Mouse (Mus musculus) adrenal gland, postnatal 25 days (tissue): Measurements from ENCODE around the gene Zfp668. TPM values are rescaled to one million over a fixed set of nuclear protein-coding genes. Genes with fewer than 3 reads are reported as not detected.
"Not testable (repeated sequence)": the region's sequence is repeated elsewhere in the genome, so short reads cannot be mapped to it uniquely, and the experiment has no call there.

Source experiments
- DNase-seq: peaks from one replicate; pipeline ENCODE4 v3.0.0; 2021; ENCODE audit warnings: mixed read lengths
- long read RNA-seq: library from polyadenylated mRNA; stranded (forward); transcript quantifications from one replicate; pipeline ENCODE4 v2.0.0, GENCODE M21; 2021
- total RNA-seq: library from RNA; stranded (reverse); gene quantifications from 2 replicates; pipeline ENCODE4 v1.2.3, GENCODE M21; 2021

Zfp668 gene
- total RNA-seq, result 9.3 and 11.3 TPM in 2 replicates
- long read RNA-seq, full-length matches to known transcripts, result 11 of 17 reads
- long read RNA-seq, partial matches to known transcripts, result 3 of 17 reads
- long read RNA-seq, other reads (novel, unspliced or antisense), result 3 of 17 reads

GRCm38 (mm10) chr7:127876467-127877348 is at the start of gene Zfp668:
Zfp668 (minus strand) TSS chr7:127876828.
- DNase-seq, result peak; percentile 83

- no peak for DNase-seq
Measured at GRCm38 (mm10) chr7:127926066-127926465, 49.4 kb upstream of the Zfp668 start.

- no peak for DNase-seq
Measured at GRCm38 (mm10) chr7:127925252-127925651, 48.6 kb upstream of the Zfp668 start.

GRCm38 (mm10) chr7:127923714-127924113 is 47.1 kb upstream of the Zfp668 start:
- DNase-seq, result no peak

DNA sequence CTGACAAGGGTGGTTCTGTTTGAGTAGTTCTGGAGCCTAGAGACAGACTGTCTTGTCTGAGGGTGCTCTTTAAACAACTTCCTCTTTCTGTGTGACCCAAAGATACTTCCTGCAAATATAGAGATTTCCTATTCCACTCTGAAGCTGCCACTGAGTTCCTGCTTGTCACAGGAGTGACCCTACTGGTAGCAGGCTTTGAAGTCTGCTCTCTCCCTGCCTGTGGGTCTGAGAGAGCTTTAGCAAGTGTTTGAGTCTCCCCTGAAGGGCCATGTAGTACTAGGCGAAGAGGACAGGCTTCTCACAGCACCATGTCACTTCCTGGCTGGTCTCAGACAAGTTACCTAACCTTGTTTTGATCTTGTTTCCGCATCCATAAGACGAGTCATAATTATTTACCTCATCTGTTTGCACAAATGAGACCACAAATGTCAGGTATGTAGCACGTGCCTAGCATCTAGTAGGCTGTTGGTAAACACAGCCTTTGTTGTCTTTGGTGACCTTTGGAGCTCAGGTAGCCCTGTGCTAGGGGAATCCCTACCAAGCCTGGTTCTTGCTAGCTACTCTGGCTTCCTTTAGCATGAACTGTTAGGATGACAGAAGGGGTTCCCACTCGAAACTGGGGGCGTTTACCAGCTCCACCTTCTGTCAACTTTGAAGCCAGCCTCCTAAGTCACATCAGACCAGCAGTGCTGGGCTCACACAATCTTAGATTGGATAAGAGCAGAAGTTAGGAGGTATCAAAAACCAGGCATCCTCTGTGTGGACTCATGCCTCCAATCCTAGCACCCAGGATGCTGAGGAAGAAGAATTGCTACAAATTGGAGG is 46.0 kb upstream of the Zfp668 start:
- DNase-seq, result no peak

GRCm38 (mm10) chr7:127921516-127921915 is 44.9 kb upstream of the Zfp668 start:
- no peak for DNase-seq

GRCm38 (mm10) chr7:127919290-127919689 is 42.7 kb upstream of the Zfp668 start:
- DNase-seq, result no peak

DNA sequence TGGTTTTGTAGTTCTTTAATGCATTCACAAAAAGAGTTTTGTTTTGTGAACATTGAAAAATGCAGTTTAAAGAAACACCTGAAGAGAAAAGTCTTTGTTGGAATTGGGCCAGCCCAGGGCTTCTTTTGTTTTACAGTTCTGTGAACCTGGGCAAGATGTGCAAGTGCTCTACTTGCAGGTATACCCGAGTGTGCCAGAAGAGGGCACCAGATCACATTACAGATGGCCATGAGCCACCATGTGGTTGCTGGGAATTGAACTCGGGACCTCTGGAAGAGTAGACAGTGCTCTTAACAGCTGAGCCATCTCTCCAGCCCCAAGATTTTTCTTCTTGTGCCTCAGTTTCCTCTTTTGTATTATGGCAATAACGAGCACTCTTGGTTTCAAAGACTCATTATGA is 41.6 kb upstream of the Zfp668 start:
- peak; percentile 49 for DNase-seq

DNA sequence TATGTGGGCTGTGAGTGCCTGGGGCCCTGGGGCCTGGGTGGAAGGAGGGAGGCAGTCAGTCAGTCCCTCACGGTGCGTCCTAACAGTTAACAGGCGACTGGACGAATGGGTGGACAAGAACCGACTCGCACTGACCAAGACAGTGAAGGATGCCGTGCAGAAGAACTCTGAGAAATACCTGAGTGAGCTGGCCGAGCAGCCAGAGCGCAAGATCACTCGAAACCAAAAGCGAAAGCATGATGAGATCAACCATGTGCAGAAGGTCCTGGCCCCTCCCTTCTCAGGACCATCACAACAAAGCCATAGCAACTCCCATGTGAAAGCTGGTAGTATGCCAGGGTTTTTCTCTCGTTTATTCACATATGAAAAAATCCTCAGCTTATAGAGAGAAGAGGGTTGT is 38.7 kb upstream of the Zfp668 start:
- DNase-seq, result no peak

DNA sequence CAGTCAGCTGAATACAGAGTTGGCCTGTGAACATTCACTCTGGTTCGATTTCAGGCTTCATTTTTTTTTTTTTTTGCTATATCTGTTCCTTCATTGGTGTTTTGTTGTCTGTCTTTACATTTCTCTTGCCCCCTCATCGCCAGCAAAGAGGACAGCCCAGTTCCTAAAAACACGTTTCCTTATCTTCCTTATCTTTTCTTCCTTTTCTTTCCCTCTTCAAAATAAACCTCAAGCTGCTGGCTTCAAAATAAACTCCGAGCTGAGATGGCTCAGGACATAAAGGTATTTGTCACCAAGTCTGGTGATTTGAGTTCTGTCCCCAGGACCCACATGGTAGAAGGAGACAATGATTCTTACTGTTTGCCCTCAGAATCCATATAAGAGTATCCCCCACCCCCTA is 36.3 kb upstream of the Zfp668 start:
- DNase-seq, result no peak

GRCm38 (mm10) chr7:127912190-127912871 is 35.7 kb upstream of the Zfp668 start, which contains the start of gene Kat8:
Kat8 (plus strand) TSS chr7:127912516.
- peak; percentile 88 for DNase-seq

DNA sequence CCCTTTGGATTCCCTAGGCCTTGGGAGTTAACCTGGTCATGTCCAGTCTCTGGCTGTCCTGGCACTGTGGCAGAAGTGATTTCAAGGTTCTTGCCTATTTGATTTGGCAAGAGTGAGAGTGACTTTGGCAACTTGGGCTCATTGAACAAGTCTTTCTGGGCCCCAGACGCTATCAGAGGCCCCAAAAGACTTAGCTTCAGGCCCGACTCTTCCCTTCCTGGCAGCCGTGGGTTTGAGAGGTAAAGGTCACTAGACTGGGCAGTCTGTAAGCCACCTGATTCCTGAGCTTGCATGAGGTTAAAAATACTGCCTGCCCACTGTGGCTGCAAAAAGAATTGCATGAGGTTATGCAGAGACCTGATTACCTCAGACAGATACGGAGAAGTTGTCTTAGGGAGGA is 32.0 kb upstream of the Zfp668 start:
- DNase-seq, result no peak

GRCm38 (mm10) chr7:127907939-127908338 is 31.3 kb upstream of the Zfp668 start:
- no peak for DNase-seq

DNA sequence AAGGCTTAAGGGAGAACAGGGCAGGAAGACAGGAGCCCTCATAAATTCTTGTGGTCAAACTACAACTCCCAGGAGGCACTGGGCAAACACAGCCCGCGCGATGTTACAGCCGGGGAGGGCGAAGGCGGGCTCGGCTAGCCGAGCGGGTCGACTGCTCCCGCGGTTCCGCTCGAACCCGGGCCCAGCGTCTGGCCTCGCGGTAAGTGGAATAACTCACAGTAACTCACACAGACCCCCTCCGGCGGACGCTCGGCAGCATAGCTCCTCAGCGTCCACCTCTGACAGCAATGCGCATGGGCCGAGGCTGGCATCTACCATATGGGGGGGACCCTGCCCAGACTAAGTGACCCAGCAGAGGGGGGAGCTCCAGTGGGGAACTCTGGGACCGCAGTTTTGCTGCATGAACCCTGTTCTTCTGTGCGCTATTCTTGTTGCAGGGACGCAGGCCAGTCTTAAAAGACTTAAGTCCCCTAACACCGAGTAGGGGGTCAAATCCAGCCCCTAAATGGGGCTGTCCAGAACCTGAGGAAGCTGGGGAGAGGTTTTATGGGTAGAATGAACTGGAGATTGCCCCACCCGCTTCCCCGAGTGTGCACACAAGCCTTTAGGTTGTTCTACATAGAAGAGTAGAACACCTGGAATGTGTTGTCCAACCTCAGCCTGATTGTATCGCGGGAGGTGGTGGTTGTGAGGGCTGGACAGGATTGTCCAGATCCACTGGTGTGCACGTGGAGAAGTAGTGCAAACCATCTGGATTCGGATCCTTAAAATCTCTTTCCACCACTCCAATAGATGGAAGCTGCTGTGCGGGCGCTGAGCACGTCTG is 27.6 kb upstream of the Zfp668 start, which contains the start of gene Bckdk:
Bckdk (plus strand) TSS at position 112 of the 826 bp plus-strand sequence.
- peak; percentile 79 for DNase-seq

DNA sequence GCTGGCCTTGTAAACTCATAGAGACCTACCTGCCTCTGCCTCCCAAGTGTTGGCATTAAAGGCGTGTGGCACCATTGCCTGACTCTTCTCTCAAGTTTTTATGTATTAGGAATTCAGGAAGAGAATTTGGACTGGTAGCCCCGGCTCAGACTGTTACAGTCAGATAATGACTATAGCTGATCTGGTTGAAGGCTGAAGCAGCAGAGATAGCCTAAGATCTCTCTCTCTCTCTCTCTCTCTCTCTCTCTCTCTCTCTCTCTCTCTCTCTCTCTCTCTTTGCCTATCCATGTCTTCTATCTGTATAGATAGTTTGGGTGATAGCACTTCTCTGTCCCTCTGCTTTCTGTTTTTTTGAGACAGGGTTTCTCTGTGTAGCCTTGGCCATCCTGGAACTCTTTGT is 25.1 kb upstream of the Zfp668 start:
- no peak for DNase-seq

DNA sequence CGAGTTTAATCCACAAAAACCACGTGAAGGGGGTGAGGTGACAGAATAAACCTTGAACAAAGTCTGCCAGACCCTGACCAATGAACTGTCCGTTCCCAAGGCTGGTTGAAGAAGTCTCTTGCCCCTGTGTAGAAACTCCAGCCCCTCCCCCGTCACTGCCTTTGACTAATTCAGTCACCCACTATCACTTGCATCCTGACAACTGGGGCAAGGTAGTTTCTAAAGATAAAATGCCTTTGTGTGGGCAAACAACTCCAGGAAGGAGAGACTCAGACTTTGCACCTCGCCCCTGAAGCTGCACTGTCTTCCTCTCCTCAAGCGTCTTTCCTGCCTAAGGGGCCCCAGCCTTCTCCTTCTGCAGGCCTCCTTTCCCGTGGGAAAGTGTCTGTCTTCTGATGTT is 23.4 kb upstream of the Zfp668 start:
- no peak for DNase-seq

GRCm38 (mm10) chr7:127898179-127898956 is 21.7 kb upstream of the Zfp668 start:
- DNase-seq, result no peak

- DNase-seq, result no peak
Measured at GRCm38 (mm10) chr7:127897542-127897941, 20.9 kb upstream of the Zfp668 start.

DNA sequence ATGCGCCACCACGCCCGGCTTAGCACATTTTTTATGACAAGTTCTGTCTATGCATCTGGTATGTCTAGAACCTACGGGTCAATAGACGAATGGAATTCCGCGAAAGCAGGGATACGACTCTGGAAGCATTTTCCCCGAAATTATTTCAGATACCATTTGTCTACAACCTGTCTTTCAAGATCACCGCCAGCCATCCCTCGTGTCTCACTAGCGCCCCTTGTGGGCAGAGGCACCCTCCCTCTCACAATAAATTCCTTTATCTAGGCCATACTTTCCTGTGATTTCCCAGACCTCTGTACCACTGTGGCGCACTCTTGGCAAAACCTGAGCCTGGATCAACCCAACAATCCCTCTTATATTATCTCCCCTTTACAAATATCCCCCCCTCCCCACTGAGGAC is 19.8 kb upstream of the Zfp668 start:
- DNase-seq, result peak; percentile 52

DNA sequence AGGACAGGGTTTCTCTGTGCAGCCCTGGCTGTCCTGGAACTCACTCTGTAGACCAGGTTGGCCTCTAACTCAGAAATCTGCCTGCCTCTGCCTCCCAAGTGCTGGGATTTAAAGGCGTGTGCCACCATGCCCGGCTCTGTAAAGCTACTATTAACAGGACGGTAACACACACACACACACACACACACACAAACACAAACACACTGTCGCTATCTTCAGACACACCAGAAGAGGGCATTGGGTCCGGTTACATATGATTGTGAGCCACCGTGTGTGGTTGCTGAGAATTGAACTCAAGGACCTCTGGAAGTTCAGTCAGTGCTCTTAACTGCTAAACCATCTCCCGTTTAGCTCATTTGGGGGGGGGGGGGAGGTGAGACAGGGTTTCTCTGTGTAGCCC is 19.3 kb upstream of the Zfp668 start:
- DNase-seq, result not testable (repeated sequence)
